Mouse (Mus musculus): ENCODE measurements at regions not wholly inside any gene's neighbourhood (a gene's known extent, or its start where the extent isn't known, plus 50 kb on each side); places are given as distances from the start of the nearest gene placed in this dataset.

DNA sequence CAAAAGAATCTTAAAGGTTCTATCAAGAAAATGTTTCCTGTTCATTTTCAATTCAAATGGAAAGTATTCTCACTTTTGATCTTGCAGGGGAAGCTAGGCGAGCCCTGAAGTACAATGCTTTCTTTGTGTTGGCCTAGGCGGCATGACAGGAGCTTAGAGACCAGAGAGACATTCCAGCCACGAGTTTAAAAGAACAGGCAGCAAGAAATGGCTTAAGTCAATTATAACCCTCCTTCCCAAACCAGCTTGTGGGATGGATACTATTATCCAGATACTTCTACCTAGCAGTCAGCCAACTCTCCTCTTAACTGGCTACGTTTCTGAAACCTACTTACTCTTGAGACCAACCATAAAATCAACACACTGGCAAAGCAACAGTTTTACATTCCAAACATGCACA lies 124.3 kb downstream of the Twistnb start:
- H3K9ac ChIP-seq (ENCODE audit: low read depth, low read length) = no peak overlapping the region
- H3K27me3 ChIP-seq (ENCODE audit: control insufficient read depth, insufficient read depth, low read length) = no peaks in the 10 kb centered on the region
- H3K27ac ChIP-seq = no peak overlapping the region
- TF ChIP-seq EP300 (IDR thresholded peaks at IDR 0.05; ENCODE audit: insufficient read depth, low read depth, low read length) = no peak
- no peak for TF ChIP-seq POLR2A (IDR thresholded peaks at IDR 0.05; ENCODE audit: insufficient read depth, low read depth, low read length)
- no peak for TF ChIP-seq CTCF (IDR thresholded peaks at IDR 0.05)
- 35% methylated on average over 4 of the region's 4 CpGs for WGBS
- intact Hi-C loops (cut with DNase I) = no loop called here
- no peaks in the 10 kb centered on the region for H3K4me1 ChIP-seq (ENCODE audit: control insufficient read depth, insufficient read depth, low read length)
- DNase-seq = no peak
- H3K4me3 ChIP-seq = no peak overlapping the region
- H3K36me3 ChIP-seq (ENCODE audit: control insufficient read depth, insufficient read depth, low read length) = no peaks in the 10 kb centered on the region
- H3K79me2 ChIP-seq (replicated peaks; ENCODE audit: control insufficient read depth, insufficient read depth, low read length) = no peaks in the 10 kb centered on the region

- H3K4me3 ChIP-seq = no peak overlapping the region
- no peaks in the 10 kb centered on the region for H3K79me2 ChIP-seq (replicated peaks; ENCODE audit: control insufficient read depth, insufficient read depth, low read length)
- intact Hi-C loops (cut with DNase I) = no loop called here
- no peaks in the 10 kb centered on the region for H3K4me1 ChIP-seq (ENCODE audit: control insufficient read depth, insufficient read depth, low read length)
- no peaks in the 10 kb centered on the region for H3K27me3 ChIP-seq (ENCODE audit: control insufficient read depth, insufficient read depth, low read length)
- whole genome bisulfite sequencing = 56% methylated on average over 7 of the region's 7 CpGs
- TF ChIP-seq CTCF (IDR thresholded peaks at IDR 0.05) (no peak), EP300 (IDR thresholded peaks at IDR 0.05; ENCODE audit: insufficient read depth, low read depth, low read length) (no peak), POLR2A (IDR thresholded peaks at IDR 0.05; ENCODE audit: insufficient read depth, low read depth, low read length) (no peak)
- DNase-seq = no peak
- no peak overlapping the region for H3K9ac ChIP-seq (ENCODE audit: low read depth, low read length)
- no peaks in the 10 kb centered on the region for H3K36me3 ChIP-seq (ENCODE audit: control insufficient read depth, insufficient read depth, low read length)
- no peak overlapping the region for H3K27ac ChIP-seq
Observed at GRCm38 (mm10) chr12:33561141-33561540, 131.7 kb downstream of the Twistnb start.

GRCm38 (mm10) chr12:33577877-33578428 lies 148.5 kb downstream of the Twistnb start:
- WGBS = 63% methylated on average over 6 of the region's 6 CpGs
- H3K79me2 ChIP-seq (replicated peaks; ENCODE audit: control insufficient read depth, insufficient read depth, low read length) = no peaks in the 10 kb centered on the region
- no peak overlapping the region for H3K27ac ChIP-seq
- no peak overlapping the region for H3K4me3 ChIP-seq
- no peak for DNase-seq
- no peaks in the 10 kb centered on the region for H3K36me3 ChIP-seq (ENCODE audit: control insufficient read depth, insufficient read depth, low read length)
- H3K4me1 ChIP-seq (ENCODE audit: control insufficient read depth, insufficient read depth, low read length) = no peaks in the 10 kb centered on the region
- TF ChIP-seq CTCF (IDR thresholded peaks at IDR 0.05) = no peak
- no peak for TF ChIP-seq EP300 (IDR thresholded peaks at IDR 0.05; ENCODE audit: insufficient read depth, low read depth, low read length)
- no peak for TF ChIP-seq POLR2A (IDR thresholded peaks at IDR 0.05; ENCODE audit: insufficient read depth, low read depth, low read length)
- H3K27me3 ChIP-seq (ENCODE audit: control insufficient read depth, insufficient read depth, low read length) = no peaks in the 10 kb centered on the region
- intact Hi-C loops (cut with DNase I) = no loop called here
- H3K9ac ChIP-seq (ENCODE audit: low read depth, low read length) = no peak overlapping the region

DNA sequence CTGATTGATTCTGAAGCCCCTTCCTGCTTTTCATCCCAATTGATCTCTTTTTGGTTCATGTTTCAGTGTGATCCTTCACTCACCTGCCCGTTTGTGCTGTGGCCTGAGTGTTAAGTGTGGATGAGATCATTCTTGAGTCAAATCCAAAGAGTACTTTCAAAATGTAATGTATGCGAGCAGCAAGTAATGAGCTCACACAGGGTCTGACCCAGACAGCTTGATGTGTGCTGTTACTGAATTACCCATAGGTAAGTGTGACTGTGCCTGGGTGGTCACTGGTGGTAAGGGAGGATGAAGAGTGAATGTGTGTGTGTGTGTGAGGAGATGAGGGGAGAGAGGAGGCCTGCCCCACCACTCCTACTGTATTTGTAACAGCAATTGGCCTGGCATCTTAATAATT lies 151.4 kb downstream of the Twistnb start:
- Histone ChIP-seq H3K27me3 (ENCODE audit: control insufficient read depth, insufficient read depth, low read length) (no peaks in the 10 kb centered on the region), H3K4me1 (ENCODE audit: control insufficient read depth, insufficient read depth, low read length) (no peaks in the 10 kb centered on the region), H3K4me3 (no peak overlapping the region), H3K9ac (ENCODE audit: low read depth, low read length) (no peak overlapping the region), H3K36me3 (ENCODE audit: control insufficient read depth, insufficient read depth, low read length) (no peaks in the 10 kb centered on the region), H3K79me2 (replicated peaks; ENCODE audit: control insufficient read depth, insufficient read depth, low read length) (no peaks in the 10 kb centered on the region), H3K27ac (no peak overlapping the region)
- 52% methylated on average over 2 of the region's 2 CpGs for WGBS
- no peak for DNase-seq
- TF ChIP-seq EP300 (IDR thresholded peaks at IDR 0.05; ENCODE audit: insufficient read depth, low read depth, low read length) (no peak), POLR2A (IDR thresholded peaks at IDR 0.05; ENCODE audit: insufficient read depth, low read depth, low read length) (no peak), CTCF (IDR thresholded peaks at IDR 0.05) (no peak)
- intact Hi-C loops (cut with DNase I) = no loop called here

GRCm38 (mm10) chr12:33591031-33591430 lies 161.6 kb downstream of the Twistnb start:
- TF ChIP-seq CTCF (IDR thresholded peaks at IDR 0.05) (no peak), EP300 (IDR thresholded peaks at IDR 0.05; ENCODE audit: insufficient read depth, low read depth, low read length) (no peak), POLR2A (IDR thresholded peaks at IDR 0.05; ENCODE audit: insufficient read depth, low read depth, low read length) (no peak)
- Histone ChIP-seq H3K36me3 (ENCODE audit: control insufficient read depth, insufficient read depth, low read length) (no peaks in the 10 kb centered on the region), H3K79me2 (replicated peaks; ENCODE audit: control insufficient read depth, insufficient read depth, low read length) (no peaks in the 10 kb centered on the region), H3K27ac (no peak overlapping the region), H3K4me3 (no peak overlapping the region), H3K9ac (ENCODE audit: low read depth, low read length) (no peak overlapping the region), H3K4me1 (ENCODE audit: control insufficient read depth, insufficient read depth, low read length) (no peaks in the 10 kb centered on the region), H3K27me3 (ENCODE audit: control insufficient read depth, insufficient read depth, low read length) (no peaks in the 10 kb centered on the region)
- intact Hi-C loops (cut with DNase I) = no loop called here
- 69% methylated on average over 5 of the region's 5 CpGs for WGBS
- DNase-seq = no peak

- 66% methylated on average over 6 of the region's 6 CpGs for WGBS
- intact Hi-C loops (cut with DNase I) = no loop called here
- TF ChIP-seq POLR2A (IDR thresholded peaks at IDR 0.05; ENCODE audit: insufficient read depth, low read depth, low read length) = no peak
- no peak for TF ChIP-seq EP300 (IDR thresholded peaks at IDR 0.05; ENCODE audit: insufficient read depth, low read depth, low read length)
- TF ChIP-seq CTCF (IDR thresholded peaks at IDR 0.05) = no peak
- H3K27me3 ChIP-seq (ENCODE audit: control insufficient read depth, insufficient read depth, low read length) = no peaks in the 10 kb centered on the region
- H3K9ac ChIP-seq (ENCODE audit: low read depth, low read length) = no peak overlapping the region
- H3K4me1 ChIP-seq (ENCODE audit: control insufficient read depth, insufficient read depth, low read length) = no peaks in the 10 kb centered on the region
- H3K4me3 ChIP-seq = no peak overlapping the region
- H3K79me2 ChIP-seq (replicated peaks; ENCODE audit: control insufficient read depth, insufficient read depth, low read length) = no peaks in the 10 kb centered on the region
- no peak for DNase-seq
- no peak overlapping the region for H3K27ac ChIP-seq
- H3K36me3 ChIP-seq (ENCODE audit: control insufficient read depth, insufficient read depth, low read length) = no peaks in the 10 kb centered on the region
Observed at GRCm38 (mm10) chr12:33592431-33592911, 163.0 kb downstream of the Twistnb start.

Measured in heart, adult 2 months (tissue).